Mouse (Mus musculus) monocyte, adult 2 months (primary cell): Measurements from ENCODE around the gene Ttyh2.

ENCODE experiments used
- DNase-seq, 2 experiments: peaks; one replicate each; pipeline ENCODE4 v3.0.0; 2022; ENCODE audit warnings: low spot score in 2 of 2, low read depth in 1 of 2

Gene Ttyh2

GRCm38 (mm10) chr11:114675341-114675825 is at the start of gene Ttyh2:
TSS of gene Ttyh2 (plus strand) at chr11:114675431.
- DNase-seq, result no peak

GRCm38 (mm10) chr11:114626071-114626690 is 49.0 kb upstream of the Ttyh2 start:
- no peak for DNase-seq

DNA sequence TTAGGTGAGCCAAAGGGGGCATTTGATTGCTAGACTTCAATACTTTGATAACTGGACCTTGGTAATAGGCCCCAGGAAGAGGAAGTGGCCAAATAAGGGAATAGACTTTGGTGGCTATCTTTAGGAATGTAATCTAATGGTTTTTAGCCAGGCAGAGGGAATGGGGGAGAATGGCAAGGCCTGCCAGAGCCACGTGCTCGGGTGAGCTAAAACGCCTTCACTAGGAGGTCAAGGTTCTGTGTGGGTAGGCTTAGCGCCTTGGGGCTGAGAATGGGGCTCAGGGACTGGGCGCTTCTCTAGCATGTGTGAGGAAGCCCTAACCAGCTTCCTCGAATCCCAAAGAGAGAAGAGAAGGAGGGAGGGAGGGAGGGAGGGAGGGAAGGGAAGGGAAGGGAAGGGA is 48.2 kb upstream of the Ttyh2 start:
- DNase-seq, result no peak

- no peak for DNase-seq
These were observed 47.2 kb upstream of the Ttyh2 start for GRCm38 (mm10) chr11:114628032-114628431.

- DNase-seq, result no peak
These were observed 45.2 kb upstream of the Ttyh2 start for GRCm38 (mm10) chr11:114630044-114630443.

DNA sequence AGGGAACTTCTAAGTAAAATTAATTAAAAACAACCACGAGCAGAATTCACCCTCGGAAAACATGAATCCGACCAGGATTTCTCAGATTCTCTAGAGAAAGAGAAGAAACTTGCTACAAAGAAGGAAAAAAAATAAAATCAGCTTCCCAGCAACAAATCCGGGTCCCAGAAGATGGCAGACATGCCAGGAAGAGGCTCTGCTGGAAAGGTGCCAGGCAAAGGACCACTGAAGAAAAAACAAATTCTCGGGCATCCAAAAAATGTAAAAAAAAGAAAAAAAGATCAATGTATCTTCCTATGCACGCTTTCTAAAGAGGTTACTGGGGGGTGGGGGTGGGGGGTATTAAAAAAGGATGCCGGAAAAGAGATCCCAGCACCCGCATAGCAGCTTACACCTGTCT is 43.0 kb upstream of the Ttyh2 start:
- no peak for DNase-seq

DNA sequence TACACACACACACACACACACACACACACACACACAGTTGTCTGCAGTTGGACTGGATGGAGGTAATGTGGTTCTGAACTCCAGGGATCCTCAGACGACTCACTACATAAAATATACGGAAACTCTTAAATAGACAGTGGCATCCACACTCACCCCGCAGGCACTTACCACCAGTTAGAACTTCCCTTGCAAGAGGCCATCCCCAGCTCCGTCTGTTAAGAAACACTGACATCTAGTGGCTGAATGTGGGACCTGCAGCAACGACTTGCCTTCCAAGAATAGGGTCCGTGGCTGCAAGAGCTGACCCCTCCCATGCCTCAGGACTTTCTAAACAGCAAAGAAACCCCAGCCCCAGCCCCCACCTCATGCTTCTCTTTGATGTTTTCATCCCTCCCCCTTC is 38.9 kb upstream of the Ttyh2 start:
- peak in 1 of 2 experiments; percentile 57 for DNase-seq

- DNase-seq, result no peak
These were observed 38.3 kb upstream of the Ttyh2 start for GRCm38 (mm10) chr11:114636727-114637505.

- no peak for DNase-seq
These were observed 36.5 kb upstream of the Ttyh2 start for GRCm38 (mm10) chr11:114638647-114639290.

DNA sequence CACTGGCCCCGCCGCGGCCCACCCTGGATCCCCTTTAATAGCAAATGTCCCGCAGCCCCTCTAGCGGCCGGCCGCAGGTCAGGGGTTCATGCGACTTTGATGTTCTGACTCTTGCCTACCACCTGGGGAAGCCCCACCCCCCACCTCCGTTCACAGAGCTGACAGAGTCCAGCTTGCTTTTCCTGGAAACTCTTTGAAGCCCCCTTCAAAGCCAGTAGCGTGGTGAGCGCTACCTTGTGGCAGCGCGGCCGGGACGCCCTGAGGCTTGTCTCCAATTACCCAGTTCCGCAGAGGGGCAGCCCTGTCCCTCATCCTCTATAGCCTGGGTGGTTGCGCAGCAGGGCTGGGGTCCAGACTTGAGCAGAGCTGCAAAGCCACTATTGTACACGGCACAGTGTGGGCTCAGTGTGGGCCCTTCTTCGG is 35.5 kb upstream of the Ttyh2 start:
- DNase-seq, result no peak

DNA sequence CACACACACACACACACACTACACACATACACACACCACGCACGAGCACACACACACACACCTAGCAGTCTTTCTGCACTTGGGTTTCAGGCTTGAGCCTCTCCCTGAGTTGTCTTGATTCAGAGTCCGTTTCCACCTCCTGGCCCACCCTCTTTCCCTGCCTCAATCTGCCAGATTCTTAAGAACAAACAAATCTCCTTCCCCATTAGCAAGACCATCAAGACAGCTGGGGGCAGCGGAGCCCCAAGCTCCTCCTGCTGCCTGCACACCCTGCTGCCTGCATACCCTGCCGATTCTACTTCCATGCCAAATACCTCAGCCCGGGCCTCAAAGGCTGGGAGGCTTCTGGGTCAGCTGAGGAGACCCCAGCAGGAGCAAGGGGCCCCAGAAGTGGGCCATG is 34.6 kb upstream of the Ttyh2 start:
- DNase-seq, result no peak

DNA sequence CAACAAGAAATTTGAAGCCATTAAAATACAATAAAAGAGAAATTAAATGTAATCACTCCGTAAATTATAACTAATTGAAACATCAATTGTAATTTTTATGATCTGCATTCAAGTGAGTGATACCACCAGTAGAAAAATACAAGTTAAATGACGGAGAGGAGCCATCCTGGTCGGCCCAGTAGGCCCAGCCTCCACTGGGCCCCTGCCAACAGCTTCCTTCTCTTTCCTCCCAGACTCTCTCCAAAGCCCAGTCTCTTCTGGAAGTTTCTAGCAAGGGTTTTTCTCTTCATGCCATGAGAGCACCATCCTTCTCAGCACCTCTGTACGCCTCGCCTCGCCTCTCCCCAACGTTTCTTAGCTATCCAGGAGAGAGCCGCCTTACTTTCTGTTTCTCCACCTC is 34.1 kb upstream of the Ttyh2 start:
- DNase-seq, result no peak

- no peak for DNase-seq
These were observed 33.0 kb upstream of the Ttyh2 start for GRCm38 (mm10) chr11:114642184-114642583.

DNA sequence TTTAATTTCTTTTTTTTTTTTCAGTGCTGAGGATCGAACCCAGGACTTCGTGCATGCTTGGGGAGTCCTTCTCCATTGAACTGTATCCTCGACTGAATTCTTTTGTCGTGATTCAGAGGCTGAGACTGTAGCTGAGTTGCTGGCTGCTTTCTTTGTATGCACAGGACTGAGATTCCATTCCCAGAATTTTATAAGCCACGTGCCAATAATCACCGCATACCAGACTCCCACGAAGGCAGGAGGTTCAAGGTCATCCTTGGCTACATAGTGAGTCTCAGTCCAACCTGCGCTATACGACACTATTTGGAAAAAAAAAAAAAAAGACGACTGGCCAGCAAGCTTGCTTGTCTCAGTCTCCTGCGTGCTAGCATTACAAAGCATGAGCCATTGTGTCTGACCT is 32.3 kb upstream of the Ttyh2 start:
- no peak for DNase-seq

DNA sequence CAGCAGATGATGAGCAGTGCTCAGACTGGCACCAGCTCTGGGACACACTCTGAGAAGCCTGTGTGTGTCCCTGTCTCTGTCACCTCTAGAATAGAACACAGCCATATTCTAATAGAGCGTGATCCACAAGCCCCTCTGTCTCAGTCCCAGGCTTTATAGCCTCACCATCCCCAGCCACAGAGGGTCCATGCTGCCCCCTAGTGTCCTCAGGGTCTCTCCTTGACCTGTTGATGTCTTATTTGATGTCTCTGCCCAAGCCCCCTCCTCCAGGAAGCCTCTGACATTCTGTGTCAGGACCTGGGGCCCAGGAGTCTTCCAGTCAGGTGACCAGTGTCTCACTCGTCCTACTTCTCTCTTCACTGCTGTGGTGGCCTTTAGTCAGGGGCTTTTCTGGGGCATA is 31.1 kb upstream of the Ttyh2 start:
- DNase-seq, result no peak

DNA sequence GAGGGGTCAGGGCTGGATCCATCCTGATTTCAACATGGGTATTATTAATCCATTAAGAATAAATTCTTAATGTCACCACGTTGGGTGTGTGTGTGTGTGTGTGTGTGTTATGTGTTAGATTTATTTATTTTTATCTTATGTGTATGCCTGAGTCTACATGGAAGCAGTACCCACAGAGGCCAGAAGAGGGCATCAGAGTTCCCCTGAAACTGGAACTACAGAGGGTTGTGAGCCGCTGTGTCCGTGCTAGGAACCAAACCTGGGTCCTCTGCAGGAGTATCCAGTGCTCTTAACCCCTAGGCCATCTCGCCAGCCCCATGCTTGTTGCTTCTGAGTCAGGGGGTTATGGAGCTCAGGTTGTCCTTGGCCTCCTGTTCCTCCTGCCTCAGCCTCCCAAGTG is 25.7 kb upstream of the Ttyh2 start:
- DNase-seq, result no peak

DNA sequence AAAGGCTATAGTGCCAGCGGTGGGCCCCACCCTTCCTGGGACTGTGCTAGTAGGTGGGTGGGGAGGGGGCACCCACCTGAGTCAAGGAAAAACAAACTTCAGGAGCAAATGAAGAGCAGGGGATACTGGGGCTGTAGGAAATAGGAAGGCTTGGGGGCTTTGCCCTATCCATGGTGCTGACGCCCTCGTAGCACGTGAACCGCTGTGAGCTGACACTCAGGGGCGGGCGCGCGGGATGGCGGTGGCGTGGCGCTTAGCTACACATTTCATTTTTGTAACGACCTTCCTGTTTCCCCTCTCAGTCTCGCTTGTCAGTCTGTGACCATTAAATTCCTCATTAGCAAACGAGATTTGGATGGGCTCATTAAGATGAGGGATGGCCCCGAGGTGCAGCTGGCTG is 22.7 kb upstream of the Ttyh2 start:
- no peak for DNase-seq

- DNase-seq, result no peak
These were observed 21.6 kb upstream of the Ttyh2 start for GRCm38 (mm10) chr11:114653664-114654063.

DNA sequence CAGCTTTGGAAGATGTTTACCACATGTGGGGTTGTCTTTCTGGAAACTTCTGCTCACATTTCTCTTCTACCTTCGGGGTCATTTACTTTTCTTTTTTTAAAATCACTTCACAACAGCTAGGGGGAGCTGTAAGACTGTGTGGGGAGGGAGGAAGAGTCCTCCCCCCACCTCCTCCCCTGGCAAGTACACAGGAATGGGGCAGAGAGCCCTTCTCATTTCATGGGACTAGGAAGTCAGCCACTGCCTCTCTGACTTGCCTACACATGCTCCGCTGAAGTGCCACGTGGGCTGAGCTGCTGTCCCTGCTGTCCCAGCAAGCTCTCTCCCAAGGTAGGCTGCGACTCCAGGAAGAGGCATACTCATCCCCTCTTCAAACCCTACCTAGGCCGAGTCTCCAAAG is 20.7 kb upstream of the Ttyh2 start:
- no peak for DNase-seq

- DNase-seq, result no peak
These were observed 19.8 kb upstream of the Ttyh2 start for GRCm38 (mm10) chr11:114655350-114656008.

DNA sequence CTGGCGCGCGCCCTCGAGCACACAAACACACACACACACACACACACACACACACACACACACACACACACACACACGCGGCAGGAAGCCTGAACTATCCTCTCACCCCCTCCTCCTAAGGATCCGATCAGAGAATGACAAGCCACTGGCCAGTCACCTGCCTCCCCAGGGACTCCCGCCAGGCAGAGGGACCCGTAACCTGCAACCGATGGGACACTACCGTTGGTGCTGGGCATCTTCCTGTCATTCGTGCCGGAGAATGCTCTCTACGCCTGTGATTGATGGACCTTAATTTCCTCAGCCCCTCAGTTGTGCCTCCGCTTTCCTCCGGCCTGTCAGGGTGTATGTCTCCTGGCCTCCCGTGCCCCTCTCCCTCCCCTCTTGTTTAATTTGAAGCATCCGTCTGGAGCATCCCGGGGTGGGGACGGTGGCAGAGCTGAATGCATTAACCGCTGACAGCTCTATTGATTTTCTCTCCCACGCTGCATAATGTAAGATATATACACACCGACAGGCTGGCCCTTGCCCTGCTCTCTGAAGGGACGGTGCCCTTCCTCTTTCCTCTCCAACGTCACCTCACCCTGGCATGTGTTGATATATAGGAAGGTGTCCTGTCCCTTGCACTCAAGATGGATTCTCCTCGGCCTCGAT is 18.1 kb upstream of the Ttyh2 start:
- DNase-seq, result no peak
